Mouse (Mus musculus): ENCODE data around the gene Foxr1.
A peak's percentile ranks its signal among the peaks of the same experiment; 100 is the strongest.
"Not testable (repeated sequence)": the region's sequence is repeated elsewhere in the genome, so short reads cannot be mapped to it uniquely, and the experiment has no call there.

Foxr1 gene

GRCm38 (mm10) chr9:44477339-44478228, 36.6 kb upstream of the Foxr1 start:
- no peak for DNase-seq (ENCODE audit: low spot score)

- DNase-seq (ENCODE audit: low spot score), result no peak
Measured at GRCm38 (mm10) chr9:44475936-44476335, 35.0 kb upstream of the Foxr1 start.

- no peak for DNase-seq (ENCODE audit: low spot score)
Measured at GRCm38 (mm10) chr9:44474327-44474726, 33.4 kb upstream of the Foxr1 start.

- no peak for DNase-seq (ENCODE audit: low spot score)
Measured at GRCm38 (mm10) chr9:44473184-44473583, 32.2 kb upstream of the Foxr1 start.

GRCm38 (mm10) chr9:44468800-44469199, 27.9 kb upstream of the Foxr1 start:
- DNase-seq (ENCODE audit: low spot score), result no peak

GRCm38 (mm10) chr9:44468224-44468623, 27.3 kb upstream of the Foxr1 start:
- no peak for DNase-seq (ENCODE audit: low spot score)

GRCm38 (mm10) chr9:44461950-44462349, 21.0 kb upstream of the Foxr1 start:
- DNase-seq (ENCODE audit: low spot score), result no peak

- peak; percentile 82 for DNase-seq (ENCODE audit: low spot score)
Measured at GRCm38 (mm10) chr9:44457035-44457742, 16.3 kb upstream of the Foxr1 start.

GRCm38 (mm10) chr9:44454891-44455220, 13.9 kb upstream of the Foxr1 start, which contains the start of gene Upk2:
Gene Upk2 (minus strand): TSS chr9:44454976.
- DNase-seq (ENCODE audit: low spot score), result no peak

- peak; percentile 73 for DNase-seq (ENCODE audit: low spot score)
Measured at GRCm38 (mm10) chr9:44454132-44454890, 13.4 kb upstream of the Foxr1 start.

GRCm38 (mm10) chr9:44450387-44450786, 9.5 kb upstream of the Foxr1 start:
- DNase-seq (ENCODE audit: low spot score), result no peak

GRCm38 (mm10) chr9:44444402-44445025, 3.6 kb upstream of the Foxr1 start:
- not testable (repeated sequence) for DNase-seq (ENCODE audit: low spot score)

GRCm38 (mm10) chr9:44435747-44436146, 5.2 kb downstream of the Foxr1 start:
- DNase-seq (ENCODE audit: low spot score), result no peak

- DNase-seq (ENCODE audit: low spot score), result no peak
Measured at GRCm38 (mm10) chr9:44432577-44433185, 8.3 kb downstream of the Foxr1 start.

- no peak for DNase-seq (ENCODE audit: low spot score)
Measured at GRCm38 (mm10) chr9:44423576-44423975, 17.4 kb downstream of the Foxr1 start.

GRCm38 (mm10) chr9:44420280-44420898, 20.5 kb downstream of the Foxr1 start:
- DNase-seq (ENCODE audit: low spot score), result no peak

- DNase-seq (ENCODE audit: low spot score), result not testable (repeated sequence)
Measured at GRCm38 (mm10) chr9:44419730-44420129, 21.2 kb downstream of the Foxr1 start.

GRCm38 (mm10) chr9:44418519-44419385, 22.2 kb downstream of the Foxr1 start, which contains the start of gene Ccdc84:
Gene Ccdc84 (minus strand): TSS chr9:44418569.
- no peak for DNase-seq (ENCODE audit: low spot score)

- peak; percentile 94 for DNase-seq (ENCODE audit: low spot score)
Measured at GRCm38 (mm10) chr9:44417892-44418363, 23.0 kb downstream of the Foxr1 start.

All from layer of hippocampus, adult 9-10 months (tissue).